Mouse (Mus musculus) ovary, adult 18-20 months (tissue): ENCODE data around the gene Mtg1.
"Not testable (repeated sequence)": the region's sequence is repeated elsewhere in the genome, so short reads cannot be mapped to it uniquely, and the experiment has no call there.

Source experiments
- DNase-seq: peaks from one replicate; pipeline ENCODE4 v3.0.0; 2022; ENCODE audit warnings: low spot score, mixed read lengths

Mtg1 gene

DNA sequence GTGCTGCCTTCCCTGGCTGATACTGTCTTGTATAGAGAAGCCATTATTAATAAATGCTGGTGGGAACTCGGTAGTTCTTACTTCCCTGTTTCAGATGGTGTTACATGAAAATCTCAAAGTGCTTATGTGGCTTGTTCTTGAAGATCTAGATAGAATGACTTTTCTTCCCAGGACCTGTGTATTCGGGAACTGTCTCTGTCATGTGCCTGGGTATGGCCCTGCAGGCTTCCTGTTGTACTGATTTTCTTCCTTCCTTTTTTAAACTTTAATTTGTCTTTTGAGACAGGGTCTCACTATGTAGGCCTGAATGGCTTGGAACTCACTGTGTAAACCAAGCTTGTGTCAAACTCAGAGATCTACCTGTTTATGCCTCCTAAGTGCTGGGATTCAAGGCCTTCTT lies 9.5 kb upstream of the Mtg1 start:
- DNase-seq: no peak

DNA sequence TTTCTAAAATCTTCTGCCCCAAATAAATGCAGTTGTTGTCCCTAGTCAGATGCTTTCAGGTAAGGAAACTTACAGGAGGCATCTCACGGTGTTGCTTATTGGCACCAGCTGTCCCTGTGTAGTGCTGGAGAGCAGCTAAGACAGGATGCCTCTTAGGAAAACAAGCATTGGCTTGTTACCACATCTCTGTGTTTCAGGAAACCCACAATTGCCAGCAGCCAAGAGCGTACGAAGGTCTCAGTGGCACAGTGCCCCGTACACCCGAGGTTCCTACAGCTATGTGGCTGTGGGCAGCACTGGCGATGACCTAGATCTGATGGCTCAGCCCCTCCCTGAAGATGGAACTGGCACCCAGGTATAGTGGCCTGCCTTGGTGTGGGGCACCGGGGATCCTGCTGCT lies 5.2 kb upstream of the Mtg1 start:
- DNase-seq: not testable (repeated sequence)

DNA sequence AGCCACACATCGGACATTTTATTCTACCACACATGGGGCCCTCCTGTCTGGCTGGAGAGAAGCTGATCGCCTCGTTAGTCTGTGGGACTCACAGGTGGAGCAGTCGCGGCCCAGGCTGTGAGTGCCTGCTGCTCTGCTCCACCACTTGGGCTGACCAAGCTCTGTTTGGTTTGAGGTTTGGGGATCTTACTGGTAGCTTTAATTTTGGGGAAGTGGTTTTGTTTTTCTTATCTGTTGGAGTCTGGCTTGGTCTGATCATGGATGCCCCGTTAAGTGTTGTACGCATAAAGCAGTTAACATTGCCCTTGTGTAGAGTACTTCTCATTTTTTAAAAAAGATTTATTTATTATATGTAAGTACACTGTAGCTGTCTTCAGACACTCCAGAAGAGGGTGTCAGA lies 3.3 kb upstream of the Mtg1 start:
- not testable (repeated sequence) for DNase-seq

DNA sequence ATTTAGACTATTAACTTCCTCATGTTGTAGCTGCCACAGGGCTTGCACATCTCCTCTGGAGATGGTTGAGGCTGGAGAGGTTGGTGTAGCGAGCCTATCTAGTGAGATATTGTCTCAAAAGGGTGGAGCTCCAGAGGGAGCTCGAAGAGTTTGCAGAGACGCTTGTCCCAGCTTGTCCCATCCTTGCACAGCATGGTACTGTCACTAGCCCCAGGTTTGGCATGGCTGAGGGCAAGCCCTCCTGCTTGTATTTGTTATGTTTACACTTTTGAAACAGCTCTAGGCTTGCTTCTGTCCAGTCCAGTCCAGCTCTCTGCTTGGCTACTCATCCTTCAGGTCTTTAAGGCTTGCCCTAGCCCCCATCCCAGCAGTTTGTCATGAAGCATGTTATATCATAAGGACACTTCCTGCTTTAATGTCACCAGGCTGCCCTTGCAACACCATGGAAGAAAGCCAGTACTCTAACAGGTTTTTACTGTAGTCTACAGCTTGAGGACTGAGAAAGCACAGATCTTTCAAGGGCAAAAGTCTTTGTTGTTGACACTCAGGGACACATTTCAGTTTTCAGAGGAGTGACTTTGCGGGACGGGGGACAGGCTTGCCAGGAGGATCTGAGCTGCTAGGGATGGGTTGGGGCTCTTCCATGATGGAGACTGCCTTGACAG lies 2.1 kb upstream of the Mtg1 start:
- no peak for DNase-seq

DNA sequence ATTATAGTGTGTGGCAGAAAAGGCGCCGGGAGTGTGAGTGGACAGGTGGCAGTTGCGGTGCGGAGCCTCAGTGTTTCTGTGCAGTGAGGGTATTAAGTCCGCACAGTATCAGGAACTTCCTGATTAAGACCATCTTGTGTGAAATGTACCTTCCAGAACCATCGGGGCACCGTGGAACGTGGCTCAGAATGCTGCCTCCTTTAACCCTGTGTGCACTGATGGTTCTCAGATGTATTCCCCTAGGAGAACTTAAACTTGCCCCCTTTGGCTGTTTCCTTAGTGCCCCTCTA lies 602 bp downstream of the Mtg1 start:
- no peak for DNase-seq

DNA sequence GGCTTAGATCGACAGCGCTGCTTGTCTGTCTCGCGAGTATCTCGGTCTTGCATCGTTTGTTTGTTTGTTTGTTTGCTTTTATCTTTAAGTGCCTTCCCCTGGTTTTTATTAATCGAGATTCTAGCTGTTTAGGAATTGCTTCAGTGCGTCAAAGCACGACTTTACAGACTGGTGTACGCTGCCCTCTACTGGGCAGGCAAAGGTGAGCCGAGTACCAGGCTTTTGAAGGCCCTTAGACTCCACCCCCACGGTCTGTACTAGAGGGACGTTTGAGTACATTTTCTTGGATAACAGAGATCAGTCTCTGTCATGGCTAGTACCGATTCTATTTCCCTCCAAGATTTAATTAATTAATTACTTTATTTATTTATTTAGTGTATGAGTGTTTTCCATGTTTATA lies 4.0 kb downstream of the Mtg1 start:
- DNase-seq: no peak

DNA sequence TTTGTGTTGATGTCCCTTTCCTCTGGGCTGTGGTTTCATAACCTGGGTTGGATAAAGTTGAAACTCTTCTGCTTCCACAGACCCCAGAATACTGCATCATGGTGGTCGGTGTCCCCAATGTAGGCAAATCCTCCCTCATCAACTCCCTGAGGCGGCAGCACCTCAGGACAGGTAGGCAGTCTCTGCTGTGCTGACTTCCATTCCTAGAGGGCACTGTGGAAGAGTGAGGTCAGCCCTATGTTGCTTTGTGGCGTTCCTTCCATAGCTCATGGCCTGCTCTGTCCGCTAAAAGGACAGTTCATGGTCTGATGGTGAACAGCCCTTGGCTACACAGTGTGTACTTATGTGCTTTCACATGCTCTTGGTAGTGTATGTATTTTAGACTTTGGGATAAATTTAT lies 7.2 kb downstream of the Mtg1 start:
- no peak for DNase-seq

DNA sequence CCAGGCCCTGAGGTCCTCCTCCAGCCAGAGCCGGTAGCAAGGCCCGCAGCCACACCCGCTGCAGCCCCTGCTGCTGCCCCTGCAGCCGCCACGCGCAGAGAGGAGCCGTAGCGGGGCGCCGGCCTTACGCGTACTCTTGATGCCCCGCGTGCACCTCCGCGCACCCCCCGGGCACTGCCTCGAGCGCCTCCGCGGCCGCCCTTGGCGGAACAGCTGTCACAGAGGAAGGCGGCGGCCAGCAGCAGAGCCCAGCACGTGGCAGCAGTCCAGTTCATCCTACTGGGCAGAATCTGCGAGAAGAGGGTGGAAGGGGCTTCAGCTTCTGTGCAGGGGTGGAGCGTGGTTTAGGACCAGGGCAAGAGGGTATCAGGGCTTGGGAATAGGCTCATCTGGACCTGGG lies 16.0 kb downstream of the Mtg1 start:
- DNase-seq: no peak

DNA sequence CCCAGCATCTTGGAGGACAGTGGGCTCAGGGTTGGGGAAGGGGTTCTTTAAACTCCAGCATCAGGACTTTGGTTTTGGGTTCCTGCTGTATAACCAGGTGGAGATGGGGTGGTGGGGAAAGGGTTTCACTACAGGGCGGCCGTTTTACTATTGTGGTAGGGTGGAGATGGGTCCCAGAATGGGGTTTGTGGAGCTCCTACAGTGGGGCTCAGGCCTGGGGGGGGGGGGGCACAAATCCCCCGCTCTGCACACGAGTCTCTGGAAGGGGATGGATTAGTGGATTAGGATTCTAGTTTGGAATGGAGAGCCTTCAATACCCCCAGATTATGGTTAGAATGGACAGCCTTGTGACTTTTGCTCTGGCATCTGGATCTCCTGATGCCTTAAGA lies 16.5 kb downstream of the Mtg1 start:
- DNase-seq: no peak

DNA sequence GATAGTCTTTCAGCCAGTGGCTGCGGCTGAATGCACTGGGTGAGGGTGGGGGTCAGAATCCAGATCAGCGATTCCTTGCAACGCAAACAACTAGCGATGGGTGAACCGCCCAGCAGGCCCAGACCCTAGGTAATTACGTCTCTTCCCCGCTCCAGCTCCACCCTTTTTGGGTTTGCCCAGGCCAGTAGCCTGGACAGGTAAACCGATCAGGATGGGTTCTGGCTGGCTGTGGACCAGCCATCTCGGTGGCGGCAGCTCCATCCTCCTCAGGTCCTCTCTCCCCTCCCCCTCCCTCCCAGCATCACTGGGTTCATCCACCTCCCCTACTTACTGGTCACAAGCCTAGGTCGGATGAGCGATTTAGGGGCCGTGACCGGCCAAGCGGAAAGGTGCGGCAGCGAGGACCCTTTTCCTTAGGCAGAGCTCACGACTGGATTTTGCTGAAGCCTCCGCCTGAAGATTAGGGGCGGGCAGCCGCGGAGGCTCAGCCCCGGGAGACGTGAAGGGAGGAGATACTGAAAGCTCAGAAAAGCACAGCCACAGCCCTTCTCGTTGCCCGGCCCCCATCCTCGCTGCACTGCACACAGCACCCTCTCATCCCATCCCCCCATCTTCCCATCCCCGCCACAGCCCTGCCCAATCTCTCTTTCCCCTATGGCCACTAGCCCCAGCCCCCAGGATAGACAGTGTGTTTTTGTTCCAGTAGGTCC lies 17.0 kb downstream of the Mtg1 start, which contains the start of gene Sprn:
Gene Sprn (minus strand): TSS at position 660 of the 710 bp plus-strand sequence.
- no peak for DNase-seq

DNA sequence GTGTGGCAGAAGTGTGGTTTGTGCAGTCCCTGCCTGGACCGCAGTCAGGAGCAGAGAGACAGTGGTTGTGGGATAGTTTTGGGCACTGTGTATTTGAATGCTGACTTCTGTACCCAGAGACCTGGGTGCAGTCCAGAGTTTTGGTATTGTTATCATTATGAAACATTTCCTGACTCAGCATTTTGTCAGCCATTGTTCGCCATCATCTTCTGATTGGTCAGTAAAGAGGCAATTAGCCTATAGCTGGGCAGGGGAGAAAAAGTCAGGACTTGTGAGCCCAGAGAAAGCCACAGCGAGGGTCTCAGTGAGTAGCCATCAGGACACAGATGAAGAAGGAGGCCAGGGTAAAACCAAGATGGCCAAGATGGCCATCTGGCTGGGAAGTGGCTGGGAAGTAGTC lies 23.0 kb downstream of the Mtg1 start:
- DNase-seq: no peak

DNA sequence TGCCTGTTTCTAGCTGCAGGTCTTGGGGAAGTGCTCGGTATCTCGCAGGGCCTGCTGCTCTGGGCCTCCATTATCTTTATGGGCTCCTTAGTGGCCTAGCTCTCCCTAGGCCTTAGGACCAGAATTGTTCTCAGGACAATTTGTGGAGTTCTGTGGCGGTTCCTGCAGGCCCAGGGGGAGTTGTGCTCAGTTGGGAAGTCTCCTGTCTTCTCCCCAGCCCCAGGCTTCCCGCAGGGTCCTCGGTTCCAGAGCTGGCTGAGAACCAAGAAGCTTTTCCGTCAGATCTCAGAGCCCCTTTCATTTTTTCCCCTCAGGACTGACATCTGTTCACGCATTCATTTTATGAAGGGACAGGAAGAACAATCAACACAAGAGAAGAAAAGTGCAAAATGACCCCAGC lies 27.3 kb downstream of the Mtg1 start, which contains the start of gene Olfr522:
Gene Olfr522 (minus strand): TSS at position 101 of the 400 bp plus-strand sequence.
- DNase-seq: no peak

DNA sequence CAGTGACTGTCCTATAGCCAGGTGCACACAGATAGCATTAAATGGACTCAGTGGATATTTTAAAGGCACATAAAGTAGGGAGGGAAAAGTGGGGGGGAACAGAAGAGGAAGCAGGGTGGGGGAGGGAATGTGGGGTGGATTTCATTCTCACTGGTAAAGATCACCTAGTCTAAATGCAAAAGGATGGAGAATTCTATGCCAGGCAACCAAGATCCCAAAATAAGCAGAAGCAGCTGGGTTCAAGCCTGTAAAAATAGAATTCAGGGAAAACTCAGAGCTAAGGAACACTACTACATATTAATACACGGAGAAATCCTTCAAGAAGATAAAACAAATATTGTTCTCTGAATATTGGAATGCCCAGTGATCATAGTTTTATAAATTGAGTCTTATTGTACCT lies 30.6 kb downstream of the Mtg1 start:
- no peak for DNase-seq

DNA sequence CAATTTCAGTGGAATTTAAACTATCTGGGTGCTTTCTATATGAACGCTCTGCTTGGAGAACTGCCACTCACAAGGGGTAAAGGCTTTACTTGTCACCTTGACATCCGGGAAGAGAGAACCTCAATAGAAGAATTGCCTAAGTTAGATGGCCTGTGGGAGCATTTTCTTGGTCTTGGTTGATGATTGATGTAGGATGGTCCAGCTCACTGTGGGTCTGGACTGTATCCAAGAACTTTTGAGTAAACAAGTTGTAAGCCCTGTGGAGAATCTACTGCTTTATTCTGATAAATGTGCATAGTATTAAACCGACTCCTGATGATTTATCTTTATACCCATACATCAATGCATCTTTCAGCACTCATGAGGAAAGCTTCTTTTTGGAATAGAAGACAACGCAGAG lies 32.0 kb downstream of the Mtg1 start:
- no peak for DNase-seq

DNA sequence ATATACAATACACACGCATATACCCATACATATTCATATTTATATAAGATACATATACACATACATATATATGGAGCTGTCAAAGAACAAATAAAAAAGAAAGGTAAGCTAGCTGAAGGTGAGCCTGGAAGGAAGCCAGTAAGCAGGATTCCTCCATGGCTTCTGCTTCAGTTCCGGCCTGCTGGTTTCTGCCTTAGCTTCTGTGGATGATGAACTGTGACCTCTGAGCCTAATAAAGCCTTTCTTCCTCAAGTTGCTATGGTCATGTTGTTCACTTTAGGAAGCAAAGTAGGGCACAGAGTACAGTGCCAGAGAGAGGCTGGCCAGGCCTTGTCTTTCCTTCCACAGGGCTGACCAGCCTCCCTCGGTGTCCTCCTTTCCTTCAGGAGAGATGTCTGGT lies 33.5 kb downstream of the Mtg1 start:
- no peak for DNase-seq

DNA sequence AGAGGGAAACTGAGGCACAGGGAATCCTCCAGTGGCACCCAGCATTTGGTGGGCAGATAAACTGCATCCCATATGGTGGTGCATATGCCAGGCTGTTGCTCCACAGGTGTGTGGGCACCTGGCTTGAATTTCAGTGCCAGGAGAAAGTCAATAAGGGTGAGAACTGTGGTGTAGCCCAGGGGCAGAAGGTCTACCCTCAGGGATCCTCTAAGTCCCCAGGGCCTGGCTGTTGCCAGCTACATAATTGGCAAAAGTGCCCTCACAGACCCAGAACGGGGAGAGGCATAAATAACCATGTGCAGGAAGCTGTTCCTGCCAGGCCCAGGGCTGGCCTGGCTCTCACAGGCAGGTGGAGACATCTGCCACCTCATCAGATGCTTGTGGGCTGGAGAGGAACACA lies 35.6 kb downstream of the Mtg1 start, which contains the start of gene Olfr523:
Gene Olfr523 (plus strand): TSS at position 282 of the 400 bp plus-strand sequence.
- no peak for DNase-seq

DNA sequence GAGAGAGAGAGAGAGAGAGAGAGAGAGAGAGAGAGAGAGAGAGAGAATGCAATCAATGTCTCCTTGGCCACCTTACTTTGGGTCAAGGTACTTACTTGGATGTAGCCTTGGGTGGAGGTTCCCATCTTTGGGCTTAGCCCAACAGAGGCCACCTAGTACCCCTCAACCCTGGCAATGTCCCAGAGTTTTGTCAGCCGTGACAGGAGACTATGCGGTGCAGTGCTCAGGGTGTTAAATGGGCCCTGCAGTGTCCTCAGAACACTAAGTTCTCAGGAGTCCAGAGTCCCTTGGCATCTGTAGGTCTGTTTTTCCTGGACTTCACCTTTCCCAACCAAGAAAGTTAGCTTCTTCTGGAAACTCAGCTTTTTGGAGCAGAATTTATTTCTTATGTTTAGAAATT lies 41.8 kb downstream of the Mtg1 start:
- no peak for DNase-seq

DNA sequence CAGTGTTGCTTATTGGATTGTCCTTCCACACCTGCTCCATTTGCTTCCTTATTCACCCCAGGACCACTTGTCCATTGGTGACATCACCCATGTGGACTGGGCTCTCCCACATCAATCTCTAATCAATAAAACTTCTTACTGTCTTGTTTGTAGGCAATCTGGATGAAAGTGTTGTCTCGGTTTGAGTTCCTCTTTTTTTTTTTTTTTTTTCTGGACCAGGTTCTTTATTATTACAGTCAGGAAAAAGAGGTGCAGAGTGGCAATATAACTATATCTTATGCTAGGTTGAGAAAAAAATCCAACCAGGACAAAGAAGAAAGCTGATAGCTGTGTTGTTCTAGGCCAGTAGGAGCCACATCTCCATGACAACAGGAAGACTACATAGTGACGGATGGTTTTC lies 43.3 kb downstream of the Mtg1 start:
- no peak for DNase-seq

DNA sequence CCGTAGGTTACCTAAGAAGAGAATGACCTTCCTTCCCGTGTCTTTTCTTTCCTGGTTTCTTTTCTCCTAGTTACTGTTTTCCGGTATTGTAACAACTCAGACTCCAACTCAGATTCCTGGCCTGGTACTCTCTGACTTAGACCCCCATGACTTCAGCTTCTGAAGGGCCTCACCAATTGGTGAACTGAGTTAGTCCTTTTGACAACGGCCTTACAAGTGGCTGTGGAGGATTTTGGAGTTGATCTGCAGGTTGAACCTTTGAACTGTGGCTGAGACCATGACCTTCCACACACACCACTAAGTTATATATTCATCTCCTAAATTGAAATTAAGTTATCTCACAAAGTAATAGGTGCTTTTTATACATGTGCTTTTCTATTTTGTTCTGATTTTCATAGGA lies 46.8 kb downstream of the Mtg1 start:
- DNase-seq: no peak

DNA sequence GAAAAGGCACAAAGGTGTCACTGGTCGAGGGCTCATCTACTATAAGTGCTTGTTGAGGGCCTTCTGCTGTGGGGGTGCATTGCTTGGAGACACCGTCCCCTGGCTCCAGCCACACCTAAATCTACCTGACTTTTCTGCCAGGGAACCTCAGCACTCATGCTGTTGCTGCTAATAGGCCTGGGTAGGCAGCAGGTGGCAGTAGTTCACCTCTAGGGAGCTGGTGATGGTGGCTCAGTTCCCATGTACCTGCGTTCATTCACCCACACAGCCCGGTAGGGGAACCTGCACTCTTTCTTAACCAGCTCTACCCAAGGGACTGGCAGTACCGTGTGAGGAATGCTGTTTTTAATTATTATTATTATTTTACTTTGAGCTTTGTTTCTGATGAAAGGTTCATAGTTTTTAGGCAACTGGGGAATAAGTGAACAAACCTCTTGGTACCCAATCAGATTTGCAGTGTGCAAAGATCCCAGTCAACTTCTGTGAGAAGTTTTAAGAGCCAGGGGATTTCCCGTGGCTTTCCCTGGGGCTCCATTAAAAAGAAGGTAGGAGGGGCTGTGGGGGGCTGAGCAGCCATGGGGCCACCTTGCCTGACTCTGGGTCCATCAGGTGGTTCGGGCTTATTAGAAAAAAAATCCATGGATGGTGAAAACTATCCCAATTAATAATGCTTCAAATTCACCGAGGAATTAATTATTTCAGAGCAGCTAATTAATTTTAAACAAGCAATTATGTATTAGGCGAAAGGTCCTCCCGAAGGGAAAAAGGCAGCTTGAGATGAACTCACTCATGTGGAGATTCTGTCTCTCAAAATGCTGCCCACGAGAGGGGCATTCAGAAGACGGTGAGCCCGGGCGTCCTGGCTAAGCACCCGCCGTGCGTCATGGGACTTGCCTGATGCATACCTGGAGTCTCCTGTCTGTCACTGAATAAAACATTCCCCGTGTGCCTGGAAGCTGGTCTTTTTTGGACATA lies 49.6 kb downstream of the Mtg1 start:
- DNase-seq: no peak

DNA sequence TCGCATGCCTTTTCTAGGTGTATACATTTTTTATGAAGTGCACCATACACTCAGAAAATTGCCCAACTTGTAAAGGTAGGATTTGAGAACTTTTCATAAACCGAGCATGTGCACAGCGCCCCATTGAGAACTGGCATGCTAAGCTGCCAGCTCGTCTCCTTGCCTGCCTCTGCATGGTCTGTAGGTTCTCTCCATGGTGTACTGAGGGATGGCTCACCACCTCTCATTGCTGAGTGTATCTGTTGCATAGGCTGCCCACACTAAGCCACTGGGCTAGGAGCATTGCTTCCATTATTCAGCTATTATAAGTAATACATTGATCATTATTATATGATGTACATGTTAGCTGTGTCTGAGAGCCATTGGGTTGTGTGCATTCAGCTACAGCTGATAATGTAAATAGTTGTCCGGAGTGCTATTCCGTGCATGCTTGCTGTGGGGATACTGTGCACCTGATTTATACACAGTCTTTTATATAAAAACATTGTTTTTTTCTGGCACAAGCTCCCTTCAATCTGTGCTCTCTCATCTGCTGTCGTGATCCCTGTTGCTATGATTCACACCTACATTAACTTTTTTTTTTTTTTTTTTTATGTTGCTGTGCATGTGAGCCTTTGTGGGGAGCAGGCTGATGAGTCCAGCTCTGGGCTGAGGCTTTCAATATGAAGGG lies 50.5 kb downstream of the Mtg1 start:
- DNase-seq: no peak
